Comparison of ENCODE assay signal across 10 mouse cellular contexts in genomic region chr14:79677108-79677753, GRCm38 (mm10). TPM values are rescaled to one million over a fixed set of nuclear protein-coding genes. Genes with fewer than 3 reads are reported as not detected.
A peak's percentile ranks its signal among the peaks of the same experiment; 100 is the strongest.
DNase-seq lines count a peak whose midpoint lies in the region; ATAC-seq and TF ChIP-seq lines count a peak whose summit lies in the region.
"Had no signal": no experiment of that assay in that cellular context is flagged by ENCODE, and none has a peak within 500 bp of the region (broad histone marks: within the 10 kb centered on the region; RNA-seq: fewer than 3 reads in every experiment).

No protein-coding gene starts in this region.

- H3K4me2 ChIP-seq in lung, embryonic 16.5 days (ENCODE audit: low read depth, low read length) = peak overlapping the region; percentile 32
- H3K4me2 ChIP-seq: liver, embryonic 12.5 days had no signal

- no peak for TF ChIP-seq EP300 in heart, adult 2 months (IDR thresholded peaks at IDR 0.05; ENCODE audit: insufficient read depth, low read depth, low read length)

- H3K79me2 ChIP-seq in heart, adult 2 months (replicated peaks; ENCODE audit: control insufficient read depth, insufficient read depth, low read length) = no peaks in the 10 kb centered on the region

- no peaks in the 10 kb centered on the region for H3K27me3 ChIP-seq in heart, adult 2 months (ENCODE audit: control insufficient read depth, insufficient read depth, low read length)
- no peaks in the 10 kb centered on the region for H3K27me3 ChIP-seq in lung, embryonic 16.5 days (ENCODE audit: control insufficient read depth, insufficient read depth, low read depth, low read length)
- H3K27me3 ChIP-seq in embryonic facial prominence, embryonic 10.5 days (replicated peaks; ENCODE audit: low read depth, poor library complexity, severe bottlenecking) = no peaks in the 10 kb centered on the region
- H3K27me3 ChIP-seq: liver, embryonic 12.5 days had no signal

- H3K27ac ChIP-seq in heart, adult 2 months = peak overlapping the region; percentile 36
- H3K27ac ChIP-seq in lung, embryonic 16.5 days (ENCODE audit: low read length) = no peak overlapping the region
- peak overlapping the region; percentile 65 for H3K27ac ChIP-seq in embryonic facial prominence, embryonic 10.5 days (replicated peaks)
- H3K27ac ChIP-seq: liver, embryonic 12.5 days had no signal

- H3K9me3 ChIP-seq in lung, embryonic 16.5 days (ENCODE audit: control insufficient read depth, low read length) = no peaks in the 10 kb centered on the region
- no peaks in the 10 kb centered on the region for H3K9me3 ChIP-seq in embryonic facial prominence, embryonic 10.5 days
- H3K9me3 ChIP-seq: liver, embryonic 12.5 days had no signal

- 43% methylated on average over 15 of the region's 15 CpGs for WGBS in heart, adult 2 months
- WGBS in lung, embryonic 16.5 days = 43% methylated on average over 15 of the region's 15 CpGs
- 44% methylated on average over 15 of the region's 15 CpGs for WGBS in embryonic facial prominence, embryonic 10.5 days

- TF ChIP-seq CTCF in heart, adult 2 months (IDR thresholded peaks at IDR 0.05) = no peak

- no peak for DNase-seq in heart, adult 2 months
- DNase-seq in heart, adult 18-20 months = no peak
- no peak for DNase-seq in lung, postnatal 36 days
- DNase-seq in embryonic facial prominence, embryonic 10.5 days (ENCODE audit: low spot score) = peak; percentile 29
- DNase-seq in mesoderm, embryonic 11.5 days (ENCODE audit: low read depth, low spot score) = peak; percentile 49
- no peak for DNase-seq in right cerebral cortex, adult 18-20 months
- no peak for DNase-seq in urinary bladder, postnatal 14 days (ENCODE audit: low spot score)
- DNase-seq: right cerebral cortex, postnatal 4 days had no signal

- TF ChIP-seq POLR2A in heart, adult 2 months (IDR thresholded peaks at IDR 0.05; ENCODE audit: insufficient read depth, low read depth, low read length) = peak; percentile 39; the same call in 1 of the 2 replicates

- no peaks in the 10 kb centered on the region for H3K36me3 ChIP-seq in heart, adult 2 months (ENCODE audit: control insufficient read depth, insufficient read depth, low read length)
- H3K36me3 ChIP-seq in lung, embryonic 16.5 days (ENCODE audit: control insufficient read depth, insufficient read depth, low read length) = no peaks in the 10 kb centered on the region
- H3K36me3 ChIP-seq in embryonic facial prominence, embryonic 10.5 days (replicated peaks) = no peaks in the 10 kb centered on the region
- H3K36me3 ChIP-seq: liver, embryonic 12.5 days had no signal

- H3K4me1 ChIP-seq in heart, adult 2 months (ENCODE audit: control insufficient read depth, insufficient read depth, low read length) = peaks cover 1% of the 10 kb centered on the region; the same call in 1 of the 2 replicates
- peaks cover 7% of the 10 kb centered on the region for H3K4me1 ChIP-seq in lung, embryonic 16.5 days (replicated peaks; ENCODE audit: control insufficient read depth, insufficient read depth, low read length)
- H3K4me1 ChIP-seq in embryonic facial prominence, embryonic 10.5 days = peaks cover 33% of the 10 kb centered on the region
- H3K4me1 ChIP-seq: liver, embryonic 12.5 days had no signal

- ATAC-seq in lung, embryonic 16.5 days (ENCODE audit: low read depth) = no peak
- ATAC-seq: liver, embryonic 12.5 days had no signal

- no peak overlapping the region for H3K9ac ChIP-seq in heart, adult 2 months (ENCODE audit: low read depth, low read length)
- no peak overlapping the region for H3K9ac ChIP-seq in lung, embryonic 16.5 days (ENCODE audit: low read length)
- H3K9ac ChIP-seq: liver, embryonic 12.5 days had no signal

- no peak overlapping the region for H3K4me3 ChIP-seq in heart, adult 2 months
- H3K4me3 ChIP-seq in lung, embryonic 16.5 days (ENCODE audit: low read length) = no peak overlapping the region
- peak overlapping the region; percentile 18; the same call in 1 of the 2 replicates for H3K4me3 ChIP-seq in embryonic facial prominence, embryonic 10.5 days
- H3K4me3 ChIP-seq: liver, embryonic 12.5 days had no signal

- intact Hi-C loops in heart, adult 2 months (cut with DNase I) = no loop called here

RNA-seq across cellular contexts. Expression of gene Cnmd, which starts 15.3 kb away (rescaled TPM):
- total RNA-seq in heart, adult 2 months (2021) = 1 to 10 TPM; 2.0 to 3.9 TPM
- polyA plus RNA-seq in heart, adult 2 months (2012; rRNA removed) = 0.47 and 1.5 TPM in 2 replicates
- total RNA-seq in heart, adult 18-20 months (2021) = 1 to 10 TPM; 3.9 to 4.7 TPM
- 9.4 and 11.2 TPM in 2 replicates for polyA plus RNA-seq in lung, embryonic 16.5 days (2015; fragmentation: Nextera tagmentation; extraction: Ambion mirVana)
- 2.4 and 5.5 TPM in 2 replicates for polyA plus RNA-seq in embryonic facial prominence, embryonic 10.5 days (2016; fragmentation: Nextera tagmentation; extraction: Ambion mirVana)
- polyA plus RNA-seq: liver, embryonic 12.5 days had no signal

Comparison
In these comparisons a context has a peak if more than half of its experiments do, and no peak if none do; other contexts are left out.
1. DNase-seq: peak in embryonic facial prominence, embryonic 10.5 days (single experiment) and mesoderm, embryonic 11.5 days (single experiment); none in heart, adult 2 months (0 of 2), heart, adult 18-20 months (0 of 2), lung, postnatal 36 days (single experiment), right cerebral cortex, adult 18-20 months (single experiment) and urinary bladder, postnatal 14 days (single experiment).